Mouse (Mus musculus) layer of hippocampus, adult 11-12 months (tissue): ENCODE data around the gene Nudt15.
"Not testable (repeated sequence)": the region's sequence is repeated elsewhere in the genome, so short reads cannot be mapped to it uniquely, and the experiment has no call there.

Source experiments
- DNase-seq: peaks from one replicate; pipeline ENCODE4 v3.0.0; 2022; ENCODE audit warnings: low spot score

Nudt15 gene

DNA sequence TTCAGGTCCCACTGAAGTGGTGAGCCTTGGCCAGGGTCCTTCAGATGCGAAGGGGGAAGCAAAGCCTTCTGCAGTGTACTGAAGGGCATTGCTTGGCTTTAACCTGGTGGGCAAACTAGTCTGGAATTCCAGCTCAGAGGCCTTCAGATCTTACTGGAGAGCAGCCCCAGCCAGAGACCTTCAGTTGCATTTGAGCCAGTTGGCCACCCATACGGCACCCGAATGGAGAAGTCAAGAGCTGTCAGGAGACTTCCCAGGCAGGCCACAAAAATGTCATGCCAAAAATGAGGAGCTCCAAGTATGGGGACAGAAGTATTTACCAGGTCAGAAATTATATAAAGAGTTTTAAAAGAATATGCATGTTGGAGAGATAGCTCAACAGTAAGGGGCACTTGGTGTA, at the start of gene Nudt15:
TSS of gene Nudt15 (minus strand) at position 192 of the 400 bp plus-strand sequence.
- no peak for DNase-seq

DNA sequence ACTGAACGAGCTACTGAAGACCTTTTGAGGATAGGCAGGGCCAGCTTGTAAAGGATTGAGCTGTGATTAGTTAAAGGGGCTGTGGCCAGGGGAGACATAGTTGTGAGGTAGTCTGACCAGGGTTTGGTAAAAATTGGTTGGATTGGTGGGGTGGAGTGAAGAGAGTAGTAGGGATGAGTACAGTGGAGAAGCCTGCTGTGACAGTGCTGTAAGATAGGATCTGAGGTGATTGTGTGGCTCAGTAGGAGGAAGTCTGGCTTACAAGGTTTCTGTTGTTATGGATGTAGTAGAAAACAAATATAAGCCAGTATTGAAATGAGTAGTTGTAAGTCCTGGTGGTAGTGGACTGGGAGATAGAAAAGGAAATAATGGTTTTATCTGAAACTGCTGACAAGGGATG, 44.1 kb upstream of the Nudt15 start:
- DNase-seq = no peak

DNA sequence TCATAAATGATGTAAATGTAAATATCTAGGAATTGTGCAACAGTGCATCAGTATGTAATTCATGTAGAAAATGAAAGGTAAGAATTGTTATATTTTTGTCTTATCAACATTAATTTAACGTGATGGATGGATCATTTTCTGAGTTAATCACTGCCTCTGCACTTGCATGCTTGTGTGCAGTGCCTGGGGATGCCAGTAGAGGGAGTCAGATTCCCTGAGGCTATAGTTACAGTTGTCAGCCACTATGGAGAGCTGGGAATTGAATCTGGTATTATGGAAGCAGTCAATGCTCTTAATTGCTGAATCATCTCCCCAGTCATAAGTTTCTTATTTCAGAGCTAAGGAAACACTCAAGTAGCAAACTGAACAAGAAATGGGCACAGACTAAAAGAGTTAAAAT, 40.0 kb upstream of the Nudt15 start:
- DNase-seq = no peak

DNA sequence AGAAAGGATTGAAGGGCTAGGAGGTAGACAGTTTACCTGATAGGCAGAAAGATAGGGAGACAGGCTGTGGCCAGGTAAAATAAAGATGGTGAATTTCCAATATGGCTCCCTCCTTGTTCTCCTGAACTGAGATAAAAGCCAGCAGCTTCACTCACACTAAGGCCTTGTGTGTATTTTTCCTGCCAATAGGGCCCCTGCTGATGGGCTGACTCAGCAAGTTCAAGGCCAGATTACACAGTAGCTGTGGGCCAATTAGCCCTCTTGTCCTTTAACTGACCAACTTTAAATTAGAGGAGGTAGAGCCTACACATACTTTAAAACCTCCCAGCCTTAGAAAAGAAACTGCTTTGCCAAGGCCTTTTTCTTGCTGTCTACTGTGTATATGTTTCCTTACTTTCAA, 28.3 kb upstream of the Nudt15 start:
- no peak for DNase-seq

DNA sequence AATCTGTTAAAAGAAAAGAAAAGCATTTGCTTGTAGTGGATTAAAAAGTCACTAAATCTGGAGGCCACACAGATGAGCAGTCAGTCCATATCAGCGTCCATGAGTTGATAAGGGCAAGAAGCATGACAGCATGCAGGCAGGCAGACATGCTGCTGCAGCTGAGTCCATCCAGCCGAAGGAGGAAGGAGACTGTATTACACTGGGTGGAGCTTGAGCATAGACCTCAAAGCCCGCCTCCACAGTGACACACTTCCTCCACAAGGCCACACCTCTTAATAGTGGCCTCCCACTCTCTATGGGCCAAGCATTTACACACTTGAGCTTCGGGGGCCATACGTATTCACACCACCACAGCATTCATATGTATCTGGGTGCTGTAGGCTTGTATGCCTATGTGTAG, 26.0 kb upstream of the Nudt15 start:
- no peak for DNase-seq

DNA sequence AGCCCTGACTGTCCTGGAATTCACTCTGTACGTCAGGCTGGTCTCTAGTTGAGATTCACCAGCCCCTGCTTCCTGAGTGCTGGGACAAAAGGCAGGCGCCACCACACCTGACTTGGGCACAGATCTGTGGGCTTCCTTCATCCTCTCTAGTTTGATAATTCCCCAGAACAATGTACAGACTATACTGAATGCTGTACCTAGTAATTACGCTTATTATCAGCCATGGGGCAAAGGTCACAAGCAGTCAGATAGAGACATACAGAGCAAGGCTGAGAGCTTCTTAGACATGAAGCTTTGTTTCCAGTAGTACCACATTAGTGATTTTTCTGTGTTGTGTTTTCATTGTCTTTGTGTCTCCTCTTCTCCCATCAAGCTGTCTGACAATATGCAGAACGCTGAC, 23.1 kb upstream of the Nudt15 start:
- no peak for DNase-seq

DNA sequence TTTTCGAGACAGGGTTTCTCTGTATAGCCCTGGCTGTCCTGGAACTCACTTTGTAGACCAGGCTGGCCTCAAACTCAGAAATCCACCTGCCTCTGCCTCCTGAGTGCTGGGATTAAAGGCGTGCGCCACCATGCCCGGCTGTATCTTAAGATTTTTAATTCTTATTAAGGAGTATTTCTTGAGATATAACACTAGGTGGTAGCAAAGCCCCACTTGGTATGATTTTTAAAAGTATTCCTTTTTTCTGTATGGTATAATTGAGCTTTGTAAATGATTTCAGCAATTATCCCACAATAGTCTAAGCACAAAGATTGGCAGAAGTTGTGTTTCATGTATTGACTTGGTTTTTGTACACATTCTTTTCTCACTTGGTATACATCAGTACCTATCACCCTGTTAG, 21.8 kb upstream of the Nudt15 start:
- DNase-seq = not testable (repeated sequence)

DNA sequence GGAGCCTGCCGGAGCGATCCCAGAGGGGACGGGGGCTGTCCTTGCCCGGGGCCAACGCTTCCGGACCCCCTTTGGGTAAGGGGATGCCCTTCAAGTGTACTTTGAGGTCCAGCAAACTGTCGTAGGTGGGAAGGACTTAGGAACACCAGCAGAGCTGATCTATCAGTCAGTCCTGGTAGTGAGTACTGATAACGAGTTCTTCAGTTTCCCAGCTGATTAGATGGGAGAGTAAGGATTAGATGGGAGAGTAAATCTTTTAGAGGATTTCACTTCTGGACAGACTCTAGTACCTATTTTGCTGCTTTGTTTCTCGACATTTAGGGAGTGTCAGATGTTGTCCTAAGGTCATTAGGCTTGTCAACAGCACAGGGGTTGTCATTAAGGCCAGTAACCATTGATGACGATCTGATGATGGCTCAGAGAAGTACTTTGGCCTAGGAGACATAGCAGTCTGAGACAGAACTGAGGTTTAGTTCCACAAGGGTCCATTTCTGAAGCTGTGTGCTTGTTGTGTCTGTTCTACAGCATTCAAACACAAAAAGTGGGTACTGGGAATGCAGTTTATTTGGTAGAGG, 5.2 kb upstream of the Nudt15 start:
- DNase-seq = no peak

DNA sequence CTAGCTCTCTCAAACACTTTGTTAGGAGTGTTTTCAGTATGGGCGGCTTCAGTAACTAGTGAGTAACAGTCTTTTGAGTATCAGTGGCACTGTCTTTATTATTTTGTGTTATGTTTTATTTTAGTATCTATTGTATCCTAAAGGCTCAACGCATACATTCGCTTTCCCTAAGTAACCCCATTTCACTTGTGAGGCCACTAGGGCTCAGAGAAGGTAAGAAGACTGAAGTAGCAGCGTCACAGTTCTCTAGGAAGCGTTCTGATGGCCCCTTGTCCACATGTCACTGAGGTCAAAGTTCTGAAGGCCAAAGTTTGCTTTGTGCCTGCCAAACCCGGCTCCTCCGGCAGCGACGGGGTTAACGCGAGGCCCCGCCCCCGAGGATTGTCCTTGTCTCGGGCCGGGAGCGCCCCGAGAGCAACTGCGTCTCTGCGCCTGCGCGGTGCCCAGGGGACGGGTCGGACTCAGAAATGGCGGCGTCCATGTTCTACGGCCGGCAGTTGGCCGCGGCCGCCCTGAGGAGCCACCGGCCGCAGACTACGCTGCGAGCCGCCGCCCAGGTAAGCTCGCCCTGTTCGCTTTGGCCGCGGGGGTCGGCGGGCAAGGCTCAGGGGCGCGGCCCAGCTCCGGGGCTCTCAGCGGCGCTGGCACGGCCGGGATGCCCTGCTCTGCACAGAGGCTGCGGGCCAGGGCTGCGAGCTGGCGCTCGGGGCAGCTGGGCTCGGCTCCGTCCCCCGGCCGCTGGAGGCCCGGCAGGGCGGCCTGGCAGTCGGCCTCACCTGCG, 4.5 kb upstream of the Nudt15 start:
- DNase-seq = peak; percentile 92

DNA sequence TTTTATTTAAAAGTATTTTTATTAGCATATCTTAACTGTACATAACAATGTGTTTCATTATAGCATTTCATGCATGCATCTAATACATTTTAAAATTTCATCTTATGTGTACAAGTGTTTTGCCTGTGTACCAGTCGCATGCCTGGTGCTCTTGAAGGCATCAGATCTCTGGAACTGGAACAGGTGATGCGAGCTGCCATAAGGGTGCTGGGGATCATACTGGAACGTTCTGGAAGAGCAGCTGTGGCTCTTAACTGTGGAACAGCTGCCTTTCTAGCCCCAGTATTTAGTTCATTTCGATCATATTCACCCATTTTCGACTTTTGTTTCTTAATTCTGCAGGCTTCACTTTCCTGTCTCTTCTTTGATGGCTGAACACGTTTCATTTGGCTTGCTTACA, 3.1 kb upstream of the Nudt15 start:
- DNase-seq = no peak

DNA sequence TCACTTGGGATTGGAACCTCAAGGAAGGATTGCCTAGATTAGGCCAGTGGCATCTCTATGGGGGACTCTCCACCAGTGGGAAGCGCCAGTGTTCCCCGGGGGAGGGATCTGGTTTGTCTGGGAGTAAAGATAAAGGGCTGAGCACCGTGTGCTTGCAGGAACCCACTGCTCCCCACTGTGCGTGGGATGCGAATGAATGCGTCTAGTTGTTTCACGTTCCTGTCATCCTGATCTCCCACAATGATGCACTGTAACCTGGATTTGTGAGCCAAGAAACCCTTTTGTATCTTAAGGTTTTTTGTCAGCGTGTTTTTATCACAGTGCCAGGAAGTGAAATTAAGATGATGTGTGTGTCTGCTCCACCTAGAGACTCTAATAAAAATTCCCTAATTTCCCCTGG, 2.7 kb upstream of the Nudt15 start:
- DNase-seq = no peak

DNA sequence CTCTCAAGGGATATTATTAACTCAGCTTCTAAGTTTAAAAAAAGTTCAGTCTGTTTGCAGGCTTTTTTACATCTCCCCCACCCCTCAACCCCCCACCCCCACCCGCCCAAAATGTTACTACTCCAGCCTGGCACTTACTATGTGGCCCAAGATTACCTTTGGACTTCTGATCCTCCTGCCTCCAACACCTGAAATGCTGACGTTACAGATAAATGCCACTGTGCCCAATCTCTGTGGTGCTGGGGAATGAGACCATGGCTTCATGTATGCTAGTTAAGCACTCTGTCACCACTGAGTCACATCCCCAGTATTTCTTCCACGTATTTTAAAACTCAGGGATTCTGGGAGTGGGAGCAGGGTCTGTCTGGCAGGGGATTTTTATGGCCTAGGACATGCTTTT, 2.2 kb upstream of the Nudt15 start:
- DNase-seq = no peak

DNA sequence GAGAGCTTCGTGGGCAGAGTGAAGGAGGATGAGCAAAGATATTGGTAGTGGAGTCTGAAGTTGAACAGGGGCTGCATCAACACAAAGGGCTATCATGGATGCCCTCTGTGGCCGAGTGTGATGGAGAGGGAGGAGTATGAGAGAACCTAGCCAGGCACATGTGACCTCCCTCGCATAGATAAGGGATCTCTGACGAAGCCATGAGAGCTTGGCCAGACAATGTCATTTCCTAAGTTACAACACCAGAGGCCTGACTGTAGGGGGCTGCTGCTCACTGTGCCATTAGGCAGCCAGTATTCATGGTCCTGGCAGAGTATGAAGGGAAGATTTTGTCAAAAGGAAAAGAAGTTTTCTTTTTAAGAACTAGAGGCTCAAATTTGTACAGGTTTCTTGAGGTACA, 1.0 kb downstream of the Nudt15 start:
- DNase-seq = no peak

DNA sequence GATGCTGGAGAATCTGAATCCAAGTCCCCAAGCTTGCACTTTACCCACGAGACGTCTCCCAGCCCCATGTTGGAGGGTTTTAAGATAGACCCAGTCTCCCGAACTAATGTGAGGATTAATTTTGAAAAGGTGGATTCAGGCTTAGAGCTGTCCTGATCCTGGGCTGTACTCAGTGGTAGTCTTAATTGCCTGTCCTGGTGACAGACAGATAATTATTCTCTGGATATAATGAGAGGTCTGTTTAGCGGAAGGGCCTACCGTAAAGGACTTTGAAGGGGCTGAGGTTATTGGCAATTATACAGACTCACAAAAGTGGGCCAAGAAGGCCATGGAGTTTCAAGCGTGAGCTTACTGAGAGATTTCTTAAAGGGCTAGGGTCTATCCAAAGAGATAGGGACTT, 4.3 kb downstream of the Nudt15 start:
- no peak for DNase-seq

DNA sequence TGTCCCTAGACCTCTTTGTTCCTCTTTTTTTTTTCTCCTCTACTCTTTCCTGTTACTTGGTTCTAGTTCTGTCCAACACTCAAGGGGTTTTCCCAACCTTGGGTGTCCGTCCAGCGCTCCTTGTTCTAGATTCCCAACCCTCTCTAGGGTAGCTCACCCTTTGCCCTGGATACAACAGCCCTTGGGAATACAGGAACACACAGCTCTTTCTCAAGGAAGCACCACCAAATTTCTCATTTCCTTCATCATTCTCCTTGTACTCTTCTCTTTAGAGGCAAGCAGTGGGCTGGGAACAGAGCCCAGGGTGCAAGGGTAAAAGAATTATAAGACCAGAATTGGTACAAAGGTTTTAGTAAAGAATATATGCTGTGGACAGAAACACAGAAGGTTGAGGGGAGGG, 12.4 kb downstream of the Nudt15 start:
- no peak for DNase-seq

DNA sequence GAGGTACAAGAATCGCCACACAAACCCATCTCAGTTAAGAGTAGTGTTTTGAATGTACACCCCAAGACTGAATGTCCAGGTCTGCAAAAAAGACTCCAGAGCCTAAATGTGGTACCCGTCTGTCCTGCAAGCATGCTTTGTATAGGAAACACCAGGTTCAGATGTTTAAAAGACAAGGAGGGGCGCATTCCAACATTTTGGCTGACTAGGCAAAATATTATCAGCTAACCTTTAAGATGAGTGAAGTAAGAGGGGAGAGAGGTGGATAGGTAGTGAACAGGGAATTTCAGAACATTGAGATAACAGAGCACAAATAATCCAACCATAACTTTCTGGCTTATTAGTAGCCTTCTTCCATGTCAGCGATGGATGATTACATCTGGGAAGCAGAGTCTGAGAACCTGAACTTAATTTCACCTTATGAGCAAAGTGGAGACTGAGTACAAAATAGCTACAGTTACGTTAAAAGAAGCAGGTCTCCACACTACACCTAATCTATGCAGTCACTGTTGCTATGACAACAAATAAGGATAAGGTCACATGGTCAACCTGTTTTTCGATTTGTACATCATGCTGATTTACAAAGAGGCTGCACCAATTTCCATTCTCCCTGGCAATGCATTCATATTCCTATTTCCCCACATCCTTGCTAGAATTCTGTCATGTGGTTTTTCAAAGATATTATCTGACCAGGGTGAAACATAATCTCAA, 14.1 kb downstream of the Nudt15 start:
- no peak for DNase-seq

DNA sequence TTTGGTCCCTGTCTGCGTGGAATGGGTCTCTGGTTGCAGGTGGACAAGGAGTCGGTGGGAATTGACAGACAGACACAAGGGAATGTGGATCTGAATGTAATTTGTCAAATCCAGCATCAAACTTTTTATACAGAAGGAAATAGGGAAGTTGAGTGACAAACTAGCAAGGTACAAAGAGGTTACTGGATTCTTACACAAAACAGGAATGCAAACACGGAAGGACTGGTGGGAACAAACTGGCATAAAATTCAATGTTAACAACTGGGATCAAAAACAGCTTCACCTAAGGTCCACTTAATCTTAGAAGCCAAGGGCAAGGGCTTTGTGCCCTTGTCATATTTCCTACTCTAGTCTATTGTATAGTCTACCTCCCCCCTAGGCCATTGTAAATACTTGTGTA, 19.4 kb downstream of the Nudt15 start:
- DNase-seq = not testable (repeated sequence)

DNA sequence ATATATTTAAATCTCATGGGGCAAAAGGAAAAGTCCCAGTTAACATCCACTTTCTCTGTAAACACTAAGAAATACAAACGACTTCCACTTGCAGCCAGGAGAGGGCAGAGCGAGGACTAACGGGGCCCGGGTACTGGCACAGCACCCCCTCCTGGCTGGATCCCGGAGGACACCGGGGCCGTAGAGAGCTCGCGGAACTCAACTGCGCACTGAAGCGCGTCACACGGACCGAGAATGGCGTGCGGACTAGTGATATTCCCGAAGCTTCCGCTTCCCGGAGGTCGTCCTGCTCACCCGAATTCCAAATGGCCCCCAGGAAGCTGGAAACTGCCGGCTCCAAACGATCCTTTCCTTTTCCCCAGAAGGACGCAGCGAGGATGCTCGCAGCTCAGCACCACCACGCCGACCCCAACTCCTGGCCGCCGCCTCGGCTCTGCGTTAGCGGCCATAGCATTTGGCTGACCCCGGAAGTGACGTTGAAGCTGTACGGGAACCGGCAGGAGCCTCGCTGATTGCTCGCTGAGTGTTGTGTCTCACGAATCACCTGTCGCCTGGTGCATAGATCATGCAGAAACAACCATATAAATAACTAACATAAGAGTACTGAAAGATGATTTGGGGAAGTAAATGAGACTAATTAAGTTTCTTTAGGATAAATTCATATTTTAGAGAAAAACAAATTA, 23.1 kb downstream of the Nudt15 start, which contains the start of gene Sucla2:
TSS of gene Sucla2 (plus strand) at position 554 of the 683 bp plus-strand sequence.
- peak; percentile 94 for DNase-seq

DNA sequence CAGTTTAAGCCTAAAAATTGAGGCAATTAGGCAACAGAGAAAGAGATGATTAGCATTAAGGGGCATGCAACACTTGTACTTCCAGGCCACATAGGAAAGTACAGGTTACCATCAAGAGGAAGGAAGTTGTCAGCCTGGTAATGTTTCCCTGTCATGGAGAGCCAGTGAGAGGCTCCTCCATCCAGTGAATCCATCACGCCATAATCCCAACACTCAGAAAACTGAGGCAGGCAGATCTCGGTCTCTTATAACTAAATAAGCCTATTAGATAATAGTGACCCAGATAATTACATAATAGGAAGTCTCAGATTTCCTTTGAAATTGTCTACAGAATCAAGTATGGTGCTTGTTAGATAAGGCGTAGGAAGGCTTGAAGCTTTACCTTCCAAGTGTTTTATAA, 23.9 kb downstream of the Nudt15 start:
- no peak for DNase-seq

DNA sequence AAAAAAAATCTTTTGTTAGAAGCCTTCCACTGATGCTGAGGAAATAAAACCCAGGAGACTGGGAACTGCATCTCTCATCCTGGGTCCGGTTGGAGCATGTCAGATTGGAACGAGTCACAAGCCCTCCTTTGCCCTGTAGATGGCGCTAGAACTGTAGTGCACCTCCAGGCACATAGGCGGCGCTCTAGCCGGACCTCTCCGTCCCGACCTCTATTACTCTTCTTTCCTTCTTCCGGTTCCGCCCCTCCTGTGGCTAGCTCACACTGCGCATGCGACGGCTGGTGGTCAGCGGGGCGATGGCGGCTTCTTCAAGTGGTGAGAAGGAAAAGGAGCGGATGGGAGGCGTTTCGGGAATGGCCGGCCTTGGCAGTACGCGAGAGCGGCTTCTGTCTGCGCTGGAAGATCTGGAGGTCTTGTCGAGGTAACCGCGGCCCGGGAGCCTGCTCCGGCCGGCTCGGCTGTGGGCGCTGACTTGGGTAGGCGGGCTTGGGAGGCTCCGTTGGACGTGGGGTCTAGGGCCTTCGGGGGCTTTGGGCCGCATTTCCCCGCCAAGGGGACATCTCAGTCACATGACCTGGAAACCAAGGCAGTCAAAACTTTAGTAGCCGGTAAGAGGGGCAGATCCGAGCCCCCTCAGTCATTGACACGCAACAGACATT, 38.1 kb downstream of the Nudt15 start, which contains the start of gene Med4:
TSS of gene Med4 (plus strand) at position 261 of the 659 bp plus-strand sequence.
- peak; percentile 96 for DNase-seq

DNA sequence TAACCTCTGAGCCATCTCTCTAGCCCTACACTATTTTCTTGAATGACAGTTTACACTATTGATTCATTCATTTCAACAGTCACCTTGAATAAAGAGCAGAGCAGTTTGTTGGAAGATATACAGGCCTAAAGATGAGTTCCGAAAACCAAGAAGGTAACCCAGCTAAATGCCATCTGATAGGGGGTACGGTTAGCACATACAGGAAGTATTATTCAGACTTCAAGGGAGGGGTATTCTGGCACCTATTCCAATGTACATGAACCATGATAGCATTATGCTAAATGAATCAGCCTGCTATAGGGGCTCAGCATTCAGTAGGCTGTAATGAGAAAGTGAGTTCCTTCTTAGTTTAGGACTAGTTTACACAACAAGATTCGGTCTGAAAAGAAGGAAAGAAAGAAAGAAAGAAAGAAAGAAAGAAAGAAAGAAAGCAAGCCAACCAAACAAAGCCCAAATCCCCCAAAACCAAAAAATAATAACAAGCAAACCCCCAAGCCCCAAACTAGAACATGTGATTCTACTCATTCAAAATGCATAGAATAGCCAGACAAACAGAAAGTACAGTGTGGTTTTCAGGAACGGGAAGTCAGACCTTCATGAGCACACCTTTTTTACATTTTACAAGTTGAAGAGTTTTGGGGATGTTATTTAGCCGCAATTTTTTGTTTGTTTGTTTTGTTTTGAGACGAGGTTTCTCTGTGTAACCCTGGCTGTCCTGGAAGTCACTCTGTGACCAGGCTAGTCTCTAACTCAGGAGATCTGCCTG, 39.2 kb downstream of the Nudt15 start:
- no peak for DNase-seq
